Mouse (Mus musculus) gastrocnemius, adult 2 months (tissue): ENCODE measurements around the gene P4htm. TPM values are rescaled to one million over a fixed set of nuclear protein-coding genes. Genes with fewer than 3 reads are reported as not detected.
A peak's percentile ranks its signal among the peaks of the same experiment; 100 is the strongest.
"Not testable (repeated sequence)": the region's sequence is repeated elsewhere in the genome, so short reads cannot be mapped to it uniquely, and the experiment has no call there.

Experiments used
- DNase-seq: peaks from one replicate; pipeline ENCODE4 v3.0.0; 2022
- H3K27ac ChIP-seq: fragments of 200-600 bp; 2 replicates; pipeline ENCODE4 v1.8.1; 2022; ENCODE audit warnings: mild to moderate bottlenecking
- H3K4me3 ChIP-seq: fragments of 200-600 bp; 2 replicates; pipeline ENCODE4 v1.8.1; 2022; ENCODE audit warnings: mild to moderate bottlenecking, moderate library complexity
- CTCF ChIP-seq: fragments of 200-600 bp; IDR thresholded peaks from 2 replicates; pipeline ENCODE4 v1.8.1; 2022; ENCODE audit warnings: antibody characterized with exemption, mild to moderate bottlenecking, moderate library complexity
- intact Hi-C: fragments of 180-260 bp; cut with DNase I; formaldehyde crosslinking; loops from one replicate; pipeline ENCODE4 v1.15.1; 2025
- long read RNA-seq, 2 experiments: library from polyadenylated mRNA; stranded (forward); transcript quantifications; one replicate each; pipeline ENCODE4 v2.0.0; 2021
- total RNA-seq, 2 experiments: library from RNA; stranded (reverse); gene quantifications; 2 replicates each; pipeline ENCODE4 v1.2.3; 2021

P4htm gene
- 1 to 10 TPM; 3.7 to 3.9 TPM for total RNA-seq
- long read RNA-seq, experiment 1, transcript P4htm-201 (9 exons, 1,841 nt): major isoform, 5 of 6 reads
- long read RNA-seq, experiment 1, partial matches to known transcripts: 0 of 6 reads
- long read RNA-seq, experiment 1, other reads (novel, unspliced or antisense): 1 of 6 reads
- long read RNA-seq, experiment 2, transcript P4htm-201 (9 exons, 1,841 nt): major isoform, 6 of 7 reads
- long read RNA-seq, experiment 2, partial matches to known transcripts: 1 of 7 reads
- long read RNA-seq, experiment 2, other reads (novel, unspliced or antisense): 0 of 7 reads

GRCm38 (mm10) chr9:108596998-108597764 lies at the start of gene P4htm:
Gene P4htm (minus strand): TSS chr9:108597667.
- Histone ChIP-seq H3K4me3 (peak within 1 kb of the TSS; percentile 88), H3K27ac (peak within 1 kb of the TSS; percentile 82)
- peak; percentile 18; the same call in 1 of the 2 replicates for TF ChIP-seq CTCF
- intact Hi-C loops: no loop called here
- peak; percentile 86 for DNase-seq

- TF ChIP-seq CTCF: no peak
- no peak for DNase-seq
- Histone ChIP-seq H3K4me3 (no peak overlapping the region), H3K27ac (no peak overlapping the region)
- intact Hi-C loops: no loop called here
These were observed 42.4 kb upstream of the P4htm start for GRCm38 (mm10) chr9:108639825-108640224.

GRCm38 (mm10) chr9:108635415-108635814 lies 37.9 kb upstream of the P4htm start:
- no peak for DNase-seq
- no peak overlapping the region for H3K4me3 ChIP-seq
- no peak for TF ChIP-seq CTCF
- no peak overlapping the region for H3K27ac ChIP-seq
- intact Hi-C loops: no loop called here

GRCm38 (mm10) chr9:108633846-108634245 lies 36.4 kb upstream of the P4htm start:
- H3K4me3 ChIP-seq: no peak overlapping the region
- TF ChIP-seq CTCF: no peak
- DNase-seq: no peak
- intact Hi-C loops: no loop called here
- H3K27ac ChIP-seq: no peak overlapping the region

- intact Hi-C loops: no loop called here
- no peak overlapping the region for H3K27ac ChIP-seq
- no peak for TF ChIP-seq CTCF
- DNase-seq: no peak
- H3K4me3 ChIP-seq: no peak overlapping the region
These were observed 34.9 kb upstream of the P4htm start for GRCm38 (mm10) chr9:108632375-108632774.

- no peak overlapping the region for H3K27ac ChIP-seq
- intact Hi-C loops: no loop called here
- H3K4me3 ChIP-seq: no peak overlapping the region
- TF ChIP-seq CTCF: no peak
- no peak for DNase-seq
These were observed 34.3 kb upstream of the P4htm start for GRCm38 (mm10) chr9:108631631-108632256.

GRCm38 (mm10) chr9:108630683-108631082 lies 33.2 kb upstream of the P4htm start:
- Histone ChIP-seq H3K4me3 (no peak overlapping the region), H3K27ac (no peak overlapping the region)
- TF ChIP-seq CTCF: no peak
- DNase-seq: no peak
- intact Hi-C loops: no loop called here

GRCm38 (mm10) chr9:108628141-108628540 lies 30.7 kb upstream of the P4htm start:
- TF ChIP-seq CTCF: no peak
- Histone ChIP-seq H3K27ac (no peak overlapping the region), H3K4me3 (no peak overlapping the region)
- intact Hi-C loops: no loop called here
- no peak for DNase-seq

- Histone ChIP-seq H3K4me3 (no peak overlapping the region), H3K27ac (no peak overlapping the region)
- TF ChIP-seq CTCF: no peak
- intact Hi-C loops: no loop called here
- DNase-seq: peak; percentile 28
These were observed 29.0 kb upstream of the P4htm start for GRCm38 (mm10) chr9:108626498-108626897.

- intact Hi-C loops: no loop called here
- Histone ChIP-seq H3K4me3 (no peak overlapping the region), H3K27ac (no peak overlapping the region)
- DNase-seq: no peak
- no peak for TF ChIP-seq CTCF
These were observed 19.8 kb upstream of the P4htm start for GRCm38 (mm10) chr9:108617301-108617700.

GRCm38 (mm10) chr9:108611488-108611887 lies 14.0 kb upstream of the P4htm start:
- no peak overlapping the region for H3K4me3 ChIP-seq
- intact Hi-C loops: no loop called here
- DNase-seq: no peak
- no peak for TF ChIP-seq CTCF
- H3K27ac ChIP-seq: no peak overlapping the region

GRCm38 (mm10) chr9:108608889-108609288 lies 11.4 kb upstream of the P4htm start:
- no peak for TF ChIP-seq CTCF
- no peak overlapping the region for H3K27ac ChIP-seq
- no peak overlapping the region for H3K4me3 ChIP-seq
- no peak for DNase-seq
- intact Hi-C loops: no loop called here

- H3K4me3 ChIP-seq, DNase-seq, H3K27ac ChIP-seq, intact Hi-C loops: not testable (repeated sequence)
These were observed 10.5 kb upstream of the P4htm start for GRCm38 (mm10) chr9:108607929-108608328.
